Mouse (Mus musculus) heart, postnatal 0 days (tissue): Measurements from ENCODE around the gene Mllt6. TPM values are rescaled to one million over a fixed set of nuclear protein-coding genes. Genes with fewer than 3 reads are reported as not detected.
"Not testable (repeated sequence)": the region's sequence is repeated elsewhere in the genome, so short reads cannot be mapped to it uniquely, and the experiment has no call there.

Experiments used
- ATAC-seq: fragments of 200-750 bp; cut with Nextera tagmentation; 2 replicates; pipeline ENCODE4 v1.8.0; 2017; ENCODE audit warnings: low read depth, moderate number of reproducible peaks, moderate library complexity; ENCODE audit not compliant: insufficient read depth
- DNase-seq: peaks from one replicate; pipeline ENCODE4 v3.0.0-alpha.2; 2016; ENCODE audit warnings: low spot score
- H3K27ac ChIP-seq: fragments of 300-500 bp; sonication (generic); 2 replicates; pipeline ENCODE4 v1.5.1; 2014; ENCODE audit warnings: low read depth, mild to moderate bottlenecking
- H3K27me3 ChIP-seq: fragments of 300-500 bp; sonication (generic); 2 replicates; pipeline ENCODE4 v1.6.1; 2014; ENCODE audit warnings: low read length, mixed read lengths; ENCODE audit not compliant: control insufficient read depth, insufficient read depth
- H3K36me3 ChIP-seq: fragments of 300-500 bp; sonication (generic); replicated peaks from 2 replicates; pipeline ENCODE4 v1.6.1; 2014; ENCODE audit warnings: low read length, mixed read lengths; ENCODE audit not compliant: control insufficient read depth, insufficient read depth
- H3K4me1 ChIP-seq: fragments of 300-500 bp; sonication (generic); 2 replicates; pipeline ENCODE4 v1.6.1; 2014; ENCODE audit warnings: antibody characterized with exemption; ENCODE audit not compliant: control insufficient read depth, insufficient read depth
- H3K4me2 ChIP-seq: fragments of 300-500 bp; sonication (generic); 2 replicates; pipeline ENCODE4 v1.6.1; 2014; ENCODE audit warnings: low read depth, mild to moderate bottlenecking, low read length, moderate library complexity
- H3K4me3 ChIP-seq: fragments of 300-500 bp; sonication (generic); 2 replicates; pipeline ENCODE4 v1.5.1; 2014; ENCODE audit warnings: low read depth, low read length
- H3K9ac ChIP-seq: fragments of 300-500 bp; sonication (generic); replicated peaks from 2 replicates; pipeline ENCODE4 v1.6.1; 2014; ENCODE audit warnings: low read depth, low read length, mixed read lengths
- H3K9me3 ChIP-seq: fragments of 300-500 bp; sonication (generic); replicated peaks from 2 replicates; pipeline ENCODE4 v1.6.1; 2016; ENCODE audit warnings: low read length; ENCODE audit not compliant: control insufficient read depth
- CTCF ChIP-seq: IDR thresholded peaks from 2 replicates; pipeline ENCODE4 v1.5.1; 2016; ENCODE audit warnings: antibody characterized with exemption, control low read depth, low read depth
- EP300 ChIP-seq: IDR thresholded peaks from 2 replicates; pipeline ENCODE4 v1.6.1; 2016; ENCODE audit warnings: antibody characterized with exemption, low read depth
- WGBS: fragments of 180-500 bp; shearing (Covaris S2); extraction: QIAGEN DNeasy Blood & Tissue Kit; methylation state at CpG from one replicate; pipeline ENCODE4 v1.1.7; 2014; 5-methylcytosine and 5-hydroxymethylcytosine counted together
- microRNA-seq: library from miRNA; unstranded; fragments of <30 nt; microRNA quantifications from one replicate; pipeline ENCODE4, GENCODE M21; 2016
- polyA plus RNA-seq: library from polyadenylated mRNA; unstranded; fragments of >200 nt; fragmentation: Nextera tagmentation; extraction: Ambion mirVana; gene quantifications from 2 replicates; pipeline ENCODE4 v1.2.1, GENCODE M21; 2015
- total RNA-seq: library from RNA; depleted of rRNA; stranded (reverse); fragments of >200 nt; gene quantifications from 2 replicates; pipeline ENCODE4 v1.2.3, GENCODE M21; 2014; ENCODE audit warnings: low replicate concordance; rRNA removed

Gene Mllt6
- total and polyA plus RNA-seq, 2 experiments from 2014 or later: 1.6 to 45.2 TPM

DNA sequence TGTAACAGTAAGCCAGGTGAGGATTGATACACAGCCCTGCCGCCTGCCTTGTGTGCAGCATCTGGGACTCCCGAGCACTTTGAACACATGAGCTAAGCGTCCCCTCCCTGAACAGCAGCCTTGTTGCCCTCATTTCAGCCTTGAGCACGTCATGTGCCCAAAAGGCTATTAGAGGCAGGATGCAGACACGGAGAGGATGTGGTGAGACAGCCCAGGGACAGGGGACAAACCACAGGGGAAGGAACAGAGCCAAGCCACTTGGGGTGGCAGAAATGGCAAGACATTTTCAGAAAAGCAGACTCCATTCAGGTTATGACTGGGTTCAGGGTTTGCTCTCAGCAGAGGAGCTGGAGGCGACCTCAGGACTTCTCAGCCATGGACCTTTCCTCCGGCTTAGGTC, 65.1 kb downstream of the Mllt6 start:
- TF ChIP-seq EP300 (no peak), CTCF (no peak)
- WGBS: 77% methylated on average over 7 of the region's 7 CpGs
- Histone ChIP-seq H3K9me3 (no peaks in the 10 kb centered on the region), H3K27ac (no peak overlapping the region; the same call in 1 of the 2 replicates), H3K4me2 (no peak overlapping the region), H3K9ac (no peak overlapping the region), H3K27me3 (no peaks in the 10 kb centered on the region), H3K4me3 (no peak overlapping the region), H3K4me1 (no peaks in the 10 kb centered on the region), H3K36me3 (peaks cover 72% of the 10 kb centered on the region)
- no peak for DNase-seq
- ATAC-seq: no peak

- TF ChIP-seq CTCF (no peak), EP300 (no peak)
- Histone ChIP-seq H3K27me3 (no peaks in the 10 kb centered on the region), H3K36me3 (peaks cover 68% of the 10 kb centered on the region), H3K27ac (no peak overlapping the region; the same call in 1 of the 2 replicates), H3K4me3 (no peak overlapping the region), H3K4me2 (no peak overlapping the region), H3K9ac (no peak overlapping the region), H3K4me1 (no peaks in the 10 kb centered on the region), H3K9me3 (no peaks in the 10 kb centered on the region)
- ATAC-seq (no peak), DNase-seq (no peak)
- 81% methylated on average over 7 of the region's 7 CpGs for WGBS
These were observed 65.5 kb downstream of the Mllt6 start for GRCm38 (mm10) chr11:97728730-97729129.

- Histone ChIP-seq H3K4me1 (no peaks in the 10 kb centered on the region), H3K36me3 (peaks cover 31% of the 10 kb centered on the region), H3K4me2 (no peak overlapping the region), H3K27me3 (no peaks in the 10 kb centered on the region), H3K9ac (no peak overlapping the region), H3K27ac (peak overlapping the region; percentile 30; the same call in 1 of the 2 replicates), H3K4me3 (no peak overlapping the region), H3K9me3 (no peaks in the 10 kb centered on the region)
- no peak for ATAC-seq
- no peak for DNase-seq
- 55% methylated on average over 10 of the region's 10 CpGs for WGBS
- no peak for TF ChIP-seq EP300
- no peak for TF ChIP-seq CTCF
These were observed 70.5 kb downstream of the Mllt6 start for GRCm38 (mm10) chr11:97733689-97734088.

GRCm38 (mm10) chr11:97734810-97735209, 71.6 kb downstream of the Mllt6 start:
- not testable (repeated sequence) for H3K27ac ChIP-seq, H3K4me3 ChIP-seq, DNase-seq, H3K4me1 ChIP-seq, H3K9ac ChIP-seq, H3K4me2 ChIP-seq, H3K27me3 ChIP-seq, H3K9me3 ChIP-seq, ATAC-seq
- H3K36me3 ChIP-seq: peaks cover 22% of the 10 kb centered on the region
- 77% methylated on average over 5 of the region's 5 CpGs for WGBS

Small RNAs within 50 kb of the gene (microRNA-seq; reads per million reads assigned to microRNA genes)
- gene Gm24158 (not detected), gene Mir6927 (0.71 reads per million)

Other genes starting within 250 kb of the Mllt6 start
- 44.0 and 53.5 TPM in 2 replicates for gene Arhgap23, start 247.9 kb upstream of the Mllt6 start, total RNA-seq
- gene Arhgap23, start 247.9 kb upstream of the Mllt6 start, polyA plus RNA-seq: 3.7 and 3.8 TPM in 2 replicates
- not detected in 2 replicates for gene 4933428G20Rik, start 163.1 kb upstream of the Mllt6 start, total RNA-seq
- 0.45 TPM in 2 replicates for gene 4933428G20Rik, start 163.1 kb upstream of the Mllt6 start, polyA plus RNA-seq
- not detected in 2 replicates for gene Srcin1, start 87.2 kb upstream of the Mllt6 start, total RNA-seq
- gene Srcin1, start 87.2 kb upstream of the Mllt6 start, polyA plus RNA-seq: 0.04 TPM in 1 of 2 replicates, not detected in the other
- gene Epop, start 33.7 kb upstream of the Mllt6 start, total RNA-seq: 3.6 and 6.0 TPM in 2 replicates
- gene Epop, start 33.7 kb upstream of the Mllt6 start, polyA plus RNA-seq: 0.15 and 0.32 TPM in 2 replicates
- gene Cisd3, start 22.4 kb downstream of the Mllt6 start, total RNA-seq: 46.1 and 50.8 TPM in 2 replicates
- 125 and 135 TPM in 2 replicates for gene Cisd3, start 22.4 kb downstream of the Mllt6 start, polyA plus RNA-seq
- 1.1 and 3.6 TPM in 2 replicates for gene Pcgf2, start 37.1 kb downstream of the Mllt6 start, total RNA-seq
- 6.0 and 7.1 TPM in 2 replicates for gene Pcgf2, start 37.1 kb downstream of the Mllt6 start, polyA plus RNA-seq
- gene Psmb3, start 40.0 kb downstream of the Mllt6 start, total RNA-seq: 486 and 592 TPM in 2 replicates
- gene Psmb3, start 40.0 kb downstream of the Mllt6 start, polyA plus RNA-seq: 495 and 503 TPM in 2 replicates
- 12.6 and 12.7 TPM in 2 replicates for gene Pip4k2b, start 81.3 kb downstream of the Mllt6 start, total RNA-seq
- 0.79 and 0.95 TPM in 2 replicates for gene Pip4k2b, start 81.3 kb downstream of the Mllt6 start, polyA plus RNA-seq
- 3.2 and 3.5 TPM in 2 replicates for gene Cwc25, start 103.1 kb downstream of the Mllt6 start, total RNA-seq
- gene Cwc25, start 103.1 kb downstream of the Mllt6 start, polyA plus RNA-seq: 7.7 and 8.2 TPM in 2 replicates
- not detected in 2 replicates for gene 1700001P01Rik, start 112.5 kb downstream of the Mllt6 start, total RNA-seq
- not detected in 2 replicates for gene 1700001P01Rik, start 112.5 kb downstream of the Mllt6 start, polyA plus RNA-seq
- 192 and 208 TPM in 2 replicates for gene Rpl23, start 119.0 kb downstream of the Mllt6 start, total RNA-seq
- gene Rpl23, start 119.0 kb downstream of the Mllt6 start, polyA plus RNA-seq: 394 and 409 TPM in 2 replicates
- 34.2 and 45.7 TPM in 2 replicates for gene Lasp1, start 135.6 kb downstream of the Mllt6 start, total RNA-seq
- gene Lasp1, start 135.6 kb downstream of the Mllt6 start, polyA plus RNA-seq: 26.5 and 27.8 TPM in 2 replicates
- gene B230217C12Rik, start 177.4 kb downstream of the Mllt6 start, total RNA-seq: 0.23 and 1.4 TPM in 2 replicates
- gene B230217C12Rik, start 177.4 kb downstream of the Mllt6 start, polyA plus RNA-seq: 0.97 and 1.6 TPM in 2 replicates
- gene Fbxo47, start 220.7 kb downstream of the Mllt6 start, total RNA-seq: 7.1 and 9.9 TPM in 2 replicates
- 0.63 and 0.70 TPM in 2 replicates for gene Fbxo47, start 220.7 kb downstream of the Mllt6 start, polyA plus RNA-seq